Mouse (Mus musculus) gonadal fat pad, adult 2 months (tissue): Measurements from ENCODE around the gene Dclre1c. TPM values are rescaled to one million over a fixed set of nuclear protein-coding genes. Genes with fewer than 3 reads are reported as not detected.
"Not testable (repeated sequence)": the region's sequence is repeated elsewhere in the genome, so short reads cannot be mapped to it uniquely, and the experiment has no call there.

Experiments used
- DNase-seq: peaks from one replicate; pipeline ENCODE4 v3.0.0-alpha.2; 2012; ENCODE audit warnings: low read depth
- polyA plus RNA-seq: library from polyadenylated mRNA; depleted of rRNA; stranded (reverse); fragments of >200 nt; gene quantifications from 2 replicates; pipeline ENCODE4 v1.2.3, GENCODE M21; 2012; rRNA removed

Dclre1c gene
- polyA plus RNA-seq = 4.9 and 6.1 TPM in 2 replicates

DNA sequence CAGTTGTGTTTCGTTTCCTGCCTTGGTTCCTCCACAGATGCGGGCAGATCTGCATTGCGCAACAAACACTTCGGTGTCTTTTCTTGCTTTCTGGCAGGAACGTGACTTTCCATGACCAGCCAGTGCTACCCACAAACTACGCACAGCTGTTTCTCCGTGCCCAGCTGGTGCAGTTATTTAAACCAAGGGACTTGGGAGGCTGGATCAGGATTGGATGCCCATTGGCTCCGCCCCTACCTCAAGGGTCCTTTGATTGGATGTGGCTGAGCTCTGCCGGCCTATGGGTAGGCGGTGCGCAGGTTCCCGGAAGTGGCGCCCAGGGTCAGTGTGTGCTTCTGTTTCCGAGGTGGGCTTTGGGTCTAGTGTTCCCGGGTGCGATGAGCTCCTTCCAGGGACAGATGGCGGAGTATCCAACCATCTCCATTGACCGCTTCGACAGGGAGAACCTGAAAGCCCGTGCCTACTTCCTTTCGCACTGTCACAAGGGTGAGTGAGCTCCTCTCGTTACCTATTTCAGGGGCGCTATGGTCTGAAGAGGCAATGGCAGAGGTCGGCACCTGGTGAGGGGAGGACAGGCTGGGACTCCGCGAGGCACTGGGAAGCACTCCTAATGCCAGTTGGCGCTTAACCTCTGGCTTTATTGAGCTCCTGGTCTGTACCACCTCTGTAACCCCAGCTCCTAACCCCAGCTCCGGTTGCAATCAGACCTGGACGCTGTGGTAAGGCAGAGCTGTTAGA, at the start of gene Dclre1c:
Gene Dclre1c, plus strand, starts transcription at position 291 of the 738 bp plus-strand sequence.
- DNase-seq = no peak

DNA sequence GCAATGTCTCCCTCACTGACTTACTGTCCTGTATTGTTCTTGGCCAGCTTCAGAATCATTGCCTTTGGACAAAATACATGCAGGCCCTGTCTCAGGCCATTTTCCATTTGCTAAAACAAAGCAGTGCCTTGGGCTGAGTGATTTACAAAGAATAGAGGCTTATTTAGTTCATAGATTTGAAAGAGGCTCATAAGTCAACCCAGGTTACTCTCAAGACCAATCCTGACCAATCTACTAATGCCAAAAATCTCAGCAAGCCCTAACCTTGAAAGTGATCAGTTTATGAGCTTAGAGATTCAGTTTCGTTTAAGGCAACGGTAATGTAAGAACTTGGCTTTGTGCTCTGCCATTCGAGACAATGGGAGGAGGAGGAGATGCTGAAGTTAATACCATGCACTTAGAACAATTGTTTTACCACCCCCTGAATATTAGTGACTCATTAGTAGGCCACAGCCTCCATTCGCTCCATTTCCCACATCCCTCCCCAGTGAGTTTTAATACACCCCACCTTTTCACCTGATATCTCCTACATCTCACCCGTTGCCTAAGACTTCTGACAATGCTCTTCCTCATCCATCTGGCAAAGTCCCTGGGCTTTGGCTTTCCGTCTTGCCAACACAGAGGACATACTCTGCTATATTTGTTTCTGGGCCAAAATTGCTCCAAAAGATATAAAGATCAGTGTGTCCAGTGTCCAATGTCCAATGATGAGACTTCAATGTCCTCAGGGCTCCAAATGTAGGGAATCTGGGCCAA, 36.6 kb upstream of the Dclre1c start:
- DNase-seq = peak; percentile 100

DNA sequence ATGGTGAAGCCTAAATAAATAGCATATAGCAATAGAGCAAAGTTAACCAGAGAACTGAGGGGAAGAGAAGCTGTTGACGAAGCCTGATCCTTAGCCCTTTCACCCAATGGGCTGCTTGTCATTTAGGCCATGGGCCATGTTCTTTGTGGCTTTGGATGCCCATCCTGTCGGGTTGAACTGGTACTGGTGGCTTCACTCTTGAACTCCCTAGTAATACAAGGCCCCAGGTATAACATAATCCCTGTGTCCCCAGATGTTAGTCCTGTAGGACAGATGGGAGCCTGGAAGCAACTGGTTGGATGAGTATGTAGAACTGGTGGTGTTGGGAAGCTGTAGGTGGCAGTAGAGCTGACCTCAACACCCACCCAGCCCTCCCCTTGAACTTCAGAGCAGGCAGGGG, 32.0 kb upstream of the Dclre1c start:
- DNase-seq = no peak

DNA sequence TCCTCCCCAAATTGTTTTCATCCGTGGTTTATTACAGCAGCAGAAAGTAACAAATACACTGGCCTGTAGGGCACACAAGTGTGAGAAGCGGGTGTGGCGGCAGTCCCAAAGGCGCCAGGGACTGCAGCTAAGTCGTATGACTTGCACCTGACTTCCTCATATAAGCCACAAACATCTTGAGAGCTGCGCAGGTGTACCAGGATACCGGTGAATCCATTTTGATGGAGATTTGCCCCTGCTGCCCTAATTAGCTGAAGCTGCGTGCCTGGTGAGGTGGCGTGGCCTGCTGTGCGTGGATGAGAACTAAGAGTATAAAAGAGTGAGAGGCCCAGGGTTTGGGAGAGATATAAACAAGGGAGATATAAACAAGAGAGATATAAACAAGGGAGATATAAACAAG, 26.8 kb upstream of the Dclre1c start, which contains the start of gene Olah:
Gene Olah, minus strand, starts transcription at position 101 of the 400 bp plus-strand sequence.
- not testable (repeated sequence) for DNase-seq

DNA sequence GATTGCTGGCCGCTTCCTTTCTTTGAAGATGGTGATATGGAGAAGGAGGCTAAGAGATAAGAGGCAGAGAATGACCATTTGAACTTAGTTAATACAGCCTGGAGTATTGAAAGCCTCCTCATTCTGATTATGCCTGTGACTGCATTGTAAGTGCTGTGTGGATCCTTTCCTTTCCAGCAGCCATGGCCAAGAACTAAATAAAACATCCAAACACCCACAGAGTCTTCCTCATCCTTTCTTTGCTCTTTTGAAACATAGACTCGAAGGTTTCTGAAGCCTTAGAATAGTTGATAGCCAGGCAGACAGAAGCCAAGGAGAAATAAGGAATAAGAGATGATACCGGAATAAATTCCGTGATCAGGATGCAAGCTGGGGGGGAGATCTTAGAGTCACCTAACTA, 17.9 kb upstream of the Dclre1c start:
- DNase-seq = no peak

DNA sequence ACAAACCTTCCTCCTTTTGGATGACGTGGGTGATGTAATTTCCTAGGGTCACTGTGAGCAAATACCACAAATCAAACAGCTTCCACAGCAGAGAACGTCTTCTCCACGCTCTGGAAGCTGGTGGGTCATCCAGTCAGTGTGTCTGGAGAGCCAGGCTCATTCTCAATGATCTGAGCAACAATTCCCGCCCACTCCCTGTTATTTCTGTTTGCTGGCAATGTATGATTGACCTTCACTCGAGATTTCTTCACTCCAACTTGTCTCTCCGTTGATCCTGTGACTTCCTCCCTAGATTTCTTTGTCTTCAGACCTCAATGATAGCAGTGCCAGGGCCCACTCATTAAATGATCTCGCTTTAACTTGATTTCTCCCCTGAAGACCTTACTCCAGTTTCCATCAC, 16.2 kb upstream of the Dclre1c start:
- DNase-seq = no peak

DNA sequence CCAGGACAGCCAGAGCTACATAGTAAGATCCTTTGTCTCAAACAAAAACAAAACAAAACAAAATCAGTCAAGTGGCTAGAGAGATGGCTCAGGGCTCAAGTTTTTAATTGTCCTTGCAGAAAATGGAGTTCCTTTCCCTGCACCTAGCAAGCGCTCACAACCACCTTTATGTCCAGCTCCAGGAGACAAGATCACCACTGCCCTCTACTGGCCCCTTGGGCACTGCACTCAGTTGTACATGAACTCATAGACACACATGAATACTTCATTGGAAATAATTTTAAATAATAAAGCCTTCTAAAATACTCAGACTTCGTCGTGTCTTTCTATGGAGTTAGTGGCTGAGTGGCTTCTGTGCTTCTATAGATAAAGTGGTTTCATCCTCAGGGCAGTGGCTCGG, 9.7 kb upstream of the Dclre1c start:
- DNase-seq = no peak

DNA sequence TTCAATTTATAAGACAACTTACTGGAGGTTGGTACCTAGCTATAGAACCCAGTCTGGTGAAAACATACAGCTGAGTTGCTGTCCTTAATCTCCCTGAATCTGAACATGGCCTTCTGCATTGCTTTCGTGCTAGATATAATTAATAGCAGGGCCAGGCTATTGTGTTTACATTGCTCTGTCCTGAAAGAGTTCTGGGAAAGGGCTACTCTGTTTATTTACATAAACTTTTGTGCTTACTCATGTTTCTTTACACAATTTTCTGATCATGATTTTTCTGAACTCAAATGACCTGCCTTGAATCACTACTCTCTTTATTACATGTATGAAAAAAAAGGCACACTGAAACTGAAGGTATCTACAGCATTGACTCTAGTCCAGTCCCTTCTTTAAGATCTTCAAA, 8.3 kb upstream of the Dclre1c start:
- no peak for DNase-seq

DNA sequence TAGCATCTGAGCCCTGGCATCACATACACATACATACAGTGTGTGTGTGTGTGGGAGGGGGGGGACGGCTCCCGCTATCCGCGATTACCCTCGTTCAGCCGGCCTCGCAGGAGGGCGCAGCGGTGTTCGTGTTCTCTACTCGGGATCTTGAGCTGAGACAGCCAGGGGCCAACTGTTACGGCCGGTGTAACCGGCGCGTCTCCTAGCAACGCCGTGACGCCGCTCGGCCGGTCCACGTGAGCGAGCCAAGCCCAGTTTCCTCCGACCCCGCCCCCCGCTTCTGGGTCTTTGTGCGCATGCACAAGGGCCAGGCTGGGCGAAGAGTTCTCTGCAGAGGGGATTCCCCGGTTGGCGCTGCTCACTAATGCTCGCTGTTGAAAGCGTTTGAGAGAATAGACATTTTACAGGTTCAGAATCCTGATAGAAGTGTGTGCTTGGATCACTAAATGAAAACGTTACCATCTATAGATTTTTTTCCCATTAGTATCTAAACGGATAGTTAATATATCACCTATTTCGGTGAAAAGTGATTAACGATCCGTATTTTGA, 5.0 kb upstream of the Dclre1c start:
- no peak for DNase-seq

DNA sequence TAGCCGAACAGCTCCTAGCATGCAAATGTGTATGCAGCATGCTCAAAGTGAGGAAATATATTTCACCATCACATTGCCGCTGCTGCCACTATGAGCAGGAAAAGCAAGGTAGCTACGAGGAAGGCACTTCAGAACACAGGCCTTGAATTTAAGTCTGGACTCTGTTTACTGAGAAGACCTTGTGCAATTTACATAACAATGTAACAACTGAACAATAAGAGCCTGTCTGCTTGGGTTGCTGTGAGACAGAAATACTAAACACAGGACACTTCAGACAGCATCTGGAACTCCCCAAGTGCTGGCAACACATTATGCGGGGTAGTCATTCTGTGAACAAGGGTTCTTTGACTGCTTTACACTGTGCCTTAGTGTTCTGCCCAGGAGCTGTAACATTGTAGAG, 3.8 kb upstream of the Dclre1c start:
- DNase-seq = no peak

DNA sequence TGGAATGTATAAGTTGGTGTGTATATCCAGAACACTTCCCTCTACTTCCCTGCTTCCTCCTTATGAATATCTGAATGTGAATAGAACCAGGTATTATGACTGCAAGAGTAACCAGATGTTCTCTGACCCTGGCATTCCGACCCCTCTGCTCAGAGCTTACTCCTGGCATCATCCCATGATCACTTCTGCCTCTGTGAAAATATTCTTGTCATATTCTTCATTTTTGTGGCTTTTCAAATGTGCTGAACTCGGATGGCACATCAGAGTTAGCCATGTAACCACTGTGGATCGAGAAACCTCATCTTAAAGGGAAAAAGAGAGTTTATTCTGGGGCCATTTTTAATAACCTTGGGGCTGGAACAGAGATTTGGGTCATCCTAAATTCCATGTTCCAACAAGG, 1.4 kb upstream of the Dclre1c start, which contains the start of gene Meig1:
Gene Meig1, minus strand, starts transcription at position 101 of the 400 bp plus-strand sequence.
- no peak for DNase-seq

DNA sequence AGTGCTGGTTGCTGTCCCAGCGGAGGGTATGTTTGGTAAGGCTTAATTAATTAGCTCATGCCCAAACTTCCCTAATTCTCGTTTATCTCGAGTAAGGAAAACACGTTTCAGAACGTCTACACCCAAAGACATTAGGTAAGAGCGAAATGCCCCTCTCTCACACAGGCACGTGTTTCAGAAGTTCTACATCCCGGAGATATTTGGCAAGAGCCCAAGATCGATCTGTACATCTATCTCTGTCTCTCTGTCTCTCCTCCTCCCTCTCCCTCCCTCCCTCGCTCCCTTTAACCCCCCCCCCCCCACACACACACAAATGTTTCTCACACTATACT, 614 bp downstream of the Dclre1c start:
- DNase-seq = no peak

DNA sequence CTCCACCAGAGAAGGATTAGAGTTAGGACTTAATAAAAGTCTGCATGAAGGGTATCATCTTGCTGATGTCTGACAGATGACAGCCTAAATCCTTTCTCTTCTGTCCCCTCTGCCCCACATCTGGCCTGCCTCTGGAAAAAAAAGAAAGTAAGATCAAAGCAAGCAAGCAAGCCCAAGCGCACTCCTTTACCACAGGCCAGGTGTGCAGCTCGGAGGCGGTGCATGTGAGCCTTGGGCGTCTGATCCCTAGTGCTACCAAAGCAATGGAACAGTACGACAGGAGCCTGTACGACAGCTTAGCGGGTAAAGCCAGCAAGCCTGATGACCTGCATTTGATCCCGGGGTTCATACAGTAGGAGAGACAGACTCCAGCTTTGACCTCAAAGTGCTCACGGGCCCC, 7.0 kb downstream of the Dclre1c start:
- no peak for DNase-seq

DNA sequence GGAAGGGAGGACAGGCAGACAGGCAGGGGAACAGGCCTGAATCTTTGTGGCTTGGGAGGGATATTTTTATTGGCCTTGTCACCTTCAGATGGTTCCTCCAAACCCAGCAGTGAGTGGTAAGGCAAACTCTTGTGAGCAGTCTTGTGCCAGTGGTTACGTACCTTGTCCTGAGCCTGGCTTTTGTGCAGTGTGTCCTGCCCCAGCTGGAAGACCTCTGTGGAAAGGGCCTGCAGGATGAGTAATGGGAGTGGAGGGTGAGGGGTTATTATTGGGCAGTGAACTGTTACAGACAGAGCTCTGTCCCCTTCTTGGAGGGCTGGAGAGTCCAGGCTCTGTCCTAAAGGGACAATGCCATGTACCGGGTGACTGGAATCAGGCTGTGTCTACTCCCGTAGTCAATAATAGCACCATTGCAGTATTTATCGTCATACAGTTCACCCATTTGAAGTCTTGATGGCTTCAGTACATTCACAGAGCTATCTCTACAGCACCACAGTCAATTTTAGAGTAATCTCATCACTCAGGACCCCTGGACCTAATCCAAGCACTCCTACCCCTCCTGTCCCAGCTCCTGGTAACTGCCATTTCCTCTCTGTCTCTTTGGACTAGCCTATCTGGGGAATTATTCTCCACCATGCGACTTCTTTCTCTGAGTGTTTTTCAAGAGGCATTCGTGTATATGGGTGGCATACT, 11.6 kb downstream of the Dclre1c start:
- no peak for DNase-seq

DNA sequence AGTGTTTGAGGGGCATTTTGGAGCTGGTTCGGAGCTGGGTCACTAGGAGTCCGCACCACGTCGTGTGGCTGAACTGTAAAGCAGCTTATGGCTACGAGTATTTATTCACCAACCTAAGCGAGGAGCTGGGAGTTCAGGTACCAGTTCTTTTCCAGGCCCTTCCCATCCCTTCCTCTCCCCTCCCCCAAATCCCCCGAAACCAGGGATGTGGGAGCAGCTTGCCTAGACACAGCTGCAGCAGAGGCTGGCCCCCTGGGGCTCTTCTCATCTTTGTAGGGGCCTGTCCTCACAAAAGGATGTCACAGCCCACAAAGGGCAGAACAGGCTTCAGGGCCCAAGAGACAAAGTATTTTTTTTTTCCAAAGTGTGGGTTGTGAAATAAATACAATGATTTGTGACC, 14.0 kb downstream of the Dclre1c start:
- no peak for DNase-seq

DNA sequence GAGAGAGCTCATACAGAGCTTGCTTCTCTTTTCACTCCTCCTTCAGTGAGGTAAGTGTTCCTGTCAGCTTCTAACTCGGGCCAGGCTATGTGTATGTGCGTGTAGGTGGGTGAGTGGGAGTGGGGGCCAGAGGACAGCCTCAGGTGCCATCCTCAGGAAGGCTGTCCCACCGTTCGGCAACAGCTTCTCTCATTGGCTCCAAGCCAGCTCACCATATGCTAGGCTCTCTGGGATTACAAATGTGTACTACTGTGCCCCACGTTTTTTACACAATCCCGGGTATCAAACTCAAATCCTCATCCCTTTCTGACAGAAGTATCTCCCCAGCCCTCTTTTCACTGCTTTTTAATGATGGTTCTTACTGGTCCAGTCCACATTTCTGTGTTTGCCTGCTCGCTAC, 20.3 kb downstream of the Dclre1c start:
- DNase-seq = no peak

DNA sequence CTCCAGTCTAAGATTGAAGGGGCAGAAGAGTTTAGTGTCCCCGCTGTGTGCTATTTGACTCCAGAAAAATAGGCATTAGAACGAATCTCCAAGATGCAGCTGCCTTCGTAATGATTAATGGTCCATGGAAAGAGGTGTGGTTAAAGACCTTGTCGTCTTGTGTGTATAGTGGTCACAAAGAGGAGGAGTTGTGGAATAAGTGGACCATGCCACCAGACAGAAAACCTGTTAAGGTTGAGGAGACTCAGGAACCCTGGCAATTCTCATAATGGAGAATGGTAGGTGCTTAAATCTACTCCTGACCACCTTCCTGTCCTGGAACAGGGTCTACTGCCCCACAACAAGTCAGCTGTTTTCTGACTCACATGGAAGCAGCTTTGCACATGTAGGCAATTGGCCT, 22.1 kb downstream of the Dclre1c start:
- no peak for DNase-seq

DNA sequence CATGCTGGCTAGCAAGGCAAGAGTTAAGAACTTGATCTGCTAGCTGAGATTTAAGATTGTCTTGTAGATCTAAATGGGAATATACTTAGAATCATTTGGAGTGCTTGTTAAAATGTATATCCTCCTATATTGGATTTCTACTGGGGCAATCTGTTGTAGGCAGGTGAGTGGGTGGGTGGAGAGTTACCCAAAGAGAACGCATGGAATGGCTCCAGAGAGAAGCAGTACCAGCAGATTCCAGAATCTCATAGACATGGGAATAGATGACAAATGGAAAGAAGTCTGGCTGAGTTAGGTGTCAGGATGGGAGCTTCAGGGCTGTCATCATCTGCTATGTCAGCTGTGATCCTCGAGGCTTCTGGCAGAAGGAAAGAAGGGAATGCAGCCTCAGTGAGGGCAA, 25.5 kb downstream of the Dclre1c start:
- DNase-seq = no peak

DNA sequence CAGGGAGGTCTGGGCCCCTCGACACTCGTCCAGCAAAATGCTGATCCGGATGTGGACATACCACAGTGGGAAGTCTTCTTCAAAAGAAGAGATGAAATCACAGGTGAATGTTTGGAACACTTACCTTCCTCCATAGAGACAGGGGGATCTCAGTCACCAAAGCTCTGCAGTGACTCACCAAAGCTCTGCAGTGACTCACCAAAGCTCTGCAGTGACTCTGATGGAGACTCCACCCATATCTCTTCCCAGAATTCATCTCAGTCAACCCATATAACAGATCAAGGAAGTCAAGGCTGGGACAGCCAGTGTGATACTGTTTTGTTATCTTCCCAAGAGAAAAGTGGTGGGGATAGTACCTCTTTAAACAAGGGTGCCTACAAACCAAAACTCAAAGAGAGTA, 29.2 kb downstream of the Dclre1c start:
- no peak for DNase-seq

DNA sequence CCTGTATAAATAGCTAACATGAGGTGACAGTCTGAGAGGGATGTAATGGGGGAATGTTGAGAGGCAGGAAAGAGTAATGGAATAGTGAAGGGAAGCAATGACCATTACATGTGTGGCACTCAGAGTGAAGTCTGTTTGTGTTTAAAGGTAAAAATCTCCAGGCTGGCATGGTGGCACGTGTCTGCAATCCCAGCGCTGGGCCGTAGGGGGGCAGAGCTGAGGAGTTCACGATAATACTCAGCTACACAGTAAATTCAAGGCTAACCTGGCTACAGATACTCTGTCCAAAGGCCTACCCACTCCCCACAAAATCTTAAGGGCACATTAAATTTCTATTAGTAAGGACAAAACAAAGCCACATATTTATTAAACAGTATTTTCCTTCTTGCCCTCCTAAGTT, 32.7 kb downstream of the Dclre1c start:
- DNase-seq = no peak

DNA sequence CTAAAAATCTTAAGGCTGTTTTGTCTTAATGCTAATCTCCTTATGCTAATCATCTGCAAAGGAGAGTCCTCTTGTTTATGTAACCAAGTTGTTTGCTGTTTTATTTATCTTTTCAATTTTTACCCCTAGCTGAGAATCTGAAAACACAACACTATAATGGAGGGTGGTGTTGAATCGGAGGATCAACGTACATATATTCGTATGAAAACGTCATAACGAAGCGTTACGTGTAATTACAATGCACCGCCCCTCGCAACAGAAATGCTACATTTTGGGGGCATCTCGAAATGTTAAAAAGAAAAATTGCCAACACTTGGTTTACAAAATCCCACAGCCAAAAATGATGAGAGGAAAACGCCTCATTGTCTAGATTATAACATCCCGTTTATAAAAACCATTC, 50.0 kb downstream of the Dclre1c start:
- DNase-seq = no peak

DNA sequence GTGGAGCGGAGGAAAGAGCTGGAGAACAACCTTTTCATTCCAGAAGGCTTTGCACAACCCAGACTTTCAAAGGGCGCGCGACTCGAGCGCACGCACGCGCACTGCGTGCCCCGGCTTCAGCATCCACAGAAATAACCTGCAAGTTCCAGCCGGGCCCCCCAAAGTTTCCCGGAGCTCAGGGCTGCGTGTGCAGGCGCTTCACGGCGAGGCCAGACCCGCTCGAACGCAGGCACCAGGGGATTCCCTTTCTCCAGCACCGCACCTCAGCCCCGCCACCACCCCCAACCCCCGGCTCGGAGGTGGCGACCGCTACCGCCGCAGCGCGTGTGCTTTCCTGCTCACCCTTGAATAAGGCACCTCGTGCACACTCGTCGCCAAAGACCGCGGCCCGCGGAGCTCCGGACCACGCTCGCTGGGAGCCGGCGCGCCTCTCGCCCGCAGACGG, 50.5 kb downstream of the Dclre1c start:
- no peak for DNase-seq
